Mouse (Mus musculus) liver, adult 2 months (tissue): Measurements from ENCODE around the gene Arhgap10. TPM values are rescaled to one million over a fixed set of nuclear protein-coding genes. Genes with fewer than 3 reads are reported as not detected.

ENCODE experiments used
- DNase-seq: peaks from one replicate; pipeline ENCODE4 v3.0.0-alpha.2; 2011; ENCODE audit warnings: low read depth, low spot score; ENCODE audit errors: extremely low read depth
- H3K27ac ChIP-seq: fragments of 200-500 bp; replicated peaks from 2 replicates; pipeline ENCODE4 v1.5.1; 2012; ENCODE audit warnings: low read depth, mild to moderate bottlenecking, control low read depth, inconsistent platforms, low read length; ENCODE audit not compliant: insufficient read depth
- H3K27me3 ChIP-seq: fragments of 200-500 bp; 2 replicates; pipeline ENCODE4 v1.6.1; 2012; ENCODE audit warnings: mild to moderate bottlenecking, moderate library complexity, low read length, inconsistent platforms; ENCODE audit not compliant: control insufficient read depth, insufficient read depth
- H3K36me3 ChIP-seq: fragments of 200-500 bp; 2 replicates; pipeline ENCODE4 v1.6.1; 2012; ENCODE audit warnings: low read length, inconsistent platforms; ENCODE audit not compliant: control insufficient read depth, insufficient read depth
- H3K4me1 ChIP-seq: fragments of 200-500 bp; 2 replicates; pipeline ENCODE4 v1.6.1; 2011; ENCODE audit warnings: low read length; ENCODE audit not compliant: control insufficient read depth, insufficient read depth
- H3K4me3 ChIP-seq: fragments of 200-500 bp; 2 replicates; pipeline ENCODE4 v1.5.1; 2011; ENCODE audit warnings: low read depth, mild to moderate bottlenecking, control low read depth, low read length, moderate library complexity; ENCODE audit not compliant: insufficient read depth
- H3K79me2 ChIP-seq: fragments of 200-500 bp; 2 replicates; pipeline ENCODE4 v1.6.1; 2012; ENCODE audit warnings: inconsistent platforms, mild to moderate bottlenecking, low read length, moderate library complexity; ENCODE audit not compliant: control insufficient read depth, insufficient read depth
- H3K9ac ChIP-seq: fragments of 200-500 bp; 2 replicates; pipeline ENCODE4 v1.6.1; 2012; ENCODE audit warnings: low read depth, mild to moderate bottlenecking, control low read depth, inconsistent platforms, low read length
- CTCF ChIP-seq: fragments of 200-500 bp; IDR thresholded peaks from 2 replicates; pipeline ENCODE4 v1.5.1; 2011; ENCODE audit warnings: low read depth, low read length, control low read depth
- POLR2A ChIP-seq: fragments of 200-500 bp; IDR thresholded peaks from 2 replicates; pipeline ENCODE4 v1.6.1; 2011; ENCODE audit warnings: low read length, control low read depth; ENCODE audit not compliant: insufficient read depth; ENCODE audit errors: extremely low read depth
- WGBS: fragments of 180-500 bp; shearing (Covaris S2); methylation state at CpG from one replicate; pipeline ENCODE4 v1.1.7; 2018; 5-methylcytosine and 5-hydroxymethylcytosine counted together
- polyA plus RNA-seq: library from polyadenylated mRNA; depleted of rRNA; stranded (reverse); fragments of >200 nt; gene quantifications from 2 replicates; pipeline ENCODE4 v1.2.3, GENCODE M21; 2012
- total RNA-seq: library from RNA; depleted of rRNA; stranded (reverse); fragments of >200 nt; gene quantifications from 2 replicates; pipeline ENCODE4 v1.2.3, GENCODE M21; 2014

Gene Arhgap10
- total and polyA plus RNA-seq, 2 experiments, result 0.88 to 1.8 TPM

DNA sequence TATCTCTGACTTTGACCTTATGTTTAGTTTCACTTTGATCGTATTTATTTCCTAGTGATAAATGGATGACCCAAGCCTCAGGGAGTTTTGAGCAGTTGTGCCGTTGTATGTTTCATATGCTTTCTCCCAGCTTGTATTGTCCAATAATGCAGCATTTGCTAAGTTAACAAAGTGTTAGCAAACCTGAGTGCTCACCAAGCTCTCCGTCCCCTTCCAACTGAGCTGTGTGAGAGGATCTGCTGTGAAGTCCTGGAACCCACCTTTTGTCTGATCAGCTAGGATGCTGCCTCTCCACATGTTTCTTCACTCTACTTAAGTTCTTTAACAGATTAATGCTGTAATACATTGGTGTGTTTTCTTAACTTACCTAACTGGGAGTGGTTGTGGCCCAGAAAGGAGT is 276.4 kb downstream of the Arhgap10 start:
- H3K27ac ChIP-seq, result no peak overlapping the region
- H3K36me3 ChIP-seq, result peaks cover 4% of the 10 kb centered on the region; the same call in 1 of the 2 replicates
- 38% methylated on average over 3 of the region's 3 CpGs for WGBS
- no peaks in the 10 kb centered on the region for H3K79me2 ChIP-seq
- peaks cover 4% of the 10 kb centered on the region for H3K4me1 ChIP-seq
- H3K9ac ChIP-seq, result no peak overlapping the region
- H3K4me3 ChIP-seq, result no peak overlapping the region
- no peak for TF ChIP-seq POLR2A
- no peak for TF ChIP-seq CTCF
- no peaks in the 10 kb centered on the region for H3K27me3 ChIP-seq
- no peak for DNase-seq

- no peaks in the 10 kb centered on the region for H3K27me3 ChIP-seq
- H3K27ac ChIP-seq, result no peak overlapping the region
- H3K4me1 ChIP-seq, result peaks cover 5% of the 10 kb centered on the region
- TF ChIP-seq POLR2A (no peak), CTCF (no peak)
- peaks cover 4% of the 10 kb centered on the region; the same call in 1 of the 2 replicates for H3K36me3 ChIP-seq
- no peaks in the 10 kb centered on the region for H3K79me2 ChIP-seq
- no peak overlapping the region for H3K9ac ChIP-seq
- no peak for DNase-seq
- H3K4me3 ChIP-seq, result no peak overlapping the region
Measured at GRCm38 (mm10) chr8:77239462-77239861, 278.3 kb downstream of the Arhgap10 start.

- no peak for TF ChIP-seq POLR2A
- no peak for TF ChIP-seq CTCF
- Histone ChIP-seq H3K36me3 (no peaks in the 10 kb centered on the region), H3K27me3 (no peaks in the 10 kb centered on the region), H3K27ac (no peak overlapping the region), H3K9ac (no peak overlapping the region), H3K4me1 (peaks cover 8% of the 10 kb centered on the region), H3K4me3 (no peak overlapping the region), H3K79me2 (no peaks in the 10 kb centered on the region)
- WGBS, result 12% methylated on average over 1 of the region's 1 CpGs
- peak; percentile 69 for DNase-seq
Measured at GRCm38 (mm10) chr8:77236701-77237100, 281.1 kb downstream of the Arhgap10 start.

- Histone ChIP-seq H3K36me3 (no peaks in the 10 kb centered on the region), H3K79me2 (no peaks in the 10 kb centered on the region), H3K4me1 (peaks cover 5% of the 10 kb centered on the region), H3K27ac (no peak overlapping the region), H3K4me3 (no peak overlapping the region), H3K9ac (no peak overlapping the region), H3K27me3 (no peaks in the 10 kb centered on the region)
- 83% methylated on average over 3 of the region's 3 CpGs for WGBS
- peak; percentile 61 for DNase-seq
- no peak for TF ChIP-seq CTCF
- TF ChIP-seq POLR2A, result no peak
Measured at GRCm38 (mm10) chr8:77232411-77232810, 285.3 kb downstream of the Arhgap10 start.

DNA sequence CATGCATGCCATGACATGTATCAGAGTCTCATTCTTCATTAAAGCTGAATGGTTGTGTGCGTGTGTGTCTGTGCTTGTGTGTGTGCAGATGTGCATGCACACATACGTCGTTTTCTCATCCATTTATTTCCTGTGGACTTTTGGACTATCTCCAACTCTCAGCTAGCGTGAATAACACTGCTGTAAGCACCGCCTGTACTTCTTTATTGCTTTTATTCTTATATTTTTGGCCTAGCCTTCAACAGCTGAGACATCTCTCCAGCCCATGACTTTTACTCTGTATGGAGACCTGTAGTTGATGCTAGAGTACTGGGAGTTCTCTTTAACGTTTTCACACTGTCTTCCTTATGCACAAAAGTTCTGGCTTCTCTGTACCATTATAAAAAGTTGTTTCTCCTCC is 285.9 kb downstream of the Arhgap10 start:
- no peaks in the 10 kb centered on the region for H3K36me3 ChIP-seq
- no peaks in the 10 kb centered on the region for H3K27me3 ChIP-seq
- no peak overlapping the region for H3K4me3 ChIP-seq
- no peak overlapping the region for H3K27ac ChIP-seq
- H3K4me1 ChIP-seq, result peaks cover 5% of the 10 kb centered on the region
- TF ChIP-seq POLR2A (no peak), CTCF (no peak)
- 73% methylated on average over 6 of the region's 6 CpGs for WGBS
- no peak for DNase-seq
- H3K79me2 ChIP-seq, result no peaks in the 10 kb centered on the region
- H3K9ac ChIP-seq, result no peak overlapping the region

DNA sequence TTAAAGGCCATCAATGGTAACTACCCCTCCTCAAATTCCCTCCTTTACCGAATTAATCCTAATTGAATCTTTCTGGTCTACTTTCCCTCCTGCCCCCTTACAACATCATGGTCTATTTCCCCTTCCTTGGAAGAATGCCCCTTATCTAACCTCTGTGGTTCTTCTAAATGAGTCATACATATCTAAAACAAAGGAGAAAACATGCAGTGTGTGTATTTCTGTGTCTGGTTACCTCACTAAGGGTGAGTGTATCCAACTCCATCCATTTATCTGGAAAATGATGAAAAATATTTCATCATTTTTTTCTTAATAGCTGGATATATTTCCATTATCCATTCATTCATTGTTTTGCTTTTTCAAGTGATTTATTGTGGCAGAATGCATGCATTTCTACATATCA is 286.5 kb downstream of the Arhgap10 start:
- no peak overlapping the region for H3K9ac ChIP-seq
- no peak overlapping the region for H3K27ac ChIP-seq
- DNase-seq, result no peak
- no peak overlapping the region for H3K4me3 ChIP-seq
- H3K27me3 ChIP-seq, result no peaks in the 10 kb centered on the region
- TF ChIP-seq POLR2A, result no peak
- no peak for TF ChIP-seq CTCF
- H3K36me3 ChIP-seq, result no peaks in the 10 kb centered on the region
- H3K79me2 ChIP-seq, result no peaks in the 10 kb centered on the region
- 91% methylated on average over 1 of the region's 1 CpGs for WGBS
- H3K4me1 ChIP-seq, result peaks cover 3% of the 10 kb centered on the region
